Mouse (Mus musculus) midbrain, embryonic 14.5 days (tissue): ENCODE data around the gene Dscaml1. TPM values are rescaled to one million over a fixed set of nuclear protein-coding genes. Genes with fewer than 3 reads are reported as not detected.
A peak's percentile ranks its signal among the peaks of the same experiment; 100 is the strongest.

Experiments used
- ATAC-seq: fragments of 200-750 bp; cut with Nextera tagmentation; 2 replicates; pipeline ENCODE4 v1.8.0; 2017; ENCODE audit warnings: moderate number of reproducible peaks, moderate library complexity; ENCODE audit not compliant: low FRiP score, low TSS enrichment
- DNase-seq: peaks from one replicate; pipeline ENCODE4 v3.0.0-alpha.2; 2015
- H3K27ac ChIP-seq: fragments of 300-500 bp; sonication (generic); replicated peaks from 2 replicates; pipeline ENCODE4 v1.5.1; 2014; ENCODE audit warnings: mild to moderate bottlenecking, low read depth, low read length, moderate library complexity
- H3K27me3 ChIP-seq: fragments of 300-500 bp; sonication (generic); 2 replicates; pipeline ENCODE4 v1.6.1; 2014; ENCODE audit warnings: low read length, control low read depth, mixed read lengths; ENCODE audit not compliant: control insufficient read depth, insufficient read depth
- H3K36me3 ChIP-seq: fragments of 300-500 bp; sonication (generic); 2 replicates; pipeline ENCODE4 v1.6.1; 2014; ENCODE audit warnings: low read length, control low read depth; ENCODE audit not compliant: control insufficient read depth, insufficient read depth
- H3K4me1 ChIP-seq: fragments of 300-500 bp; sonication (generic); 2 replicates; pipeline ENCODE4 v1.6.1; 2014; ENCODE audit warnings: mild to moderate bottlenecking, antibody characterized with exemption, low read length, control low read depth; ENCODE audit not compliant: control insufficient read depth, insufficient read depth
- H3K4me2 ChIP-seq: fragments of 300-500 bp; sonication (generic); 2 replicates; pipeline ENCODE4 v1.6.1; 2014; ENCODE audit warnings: mild to moderate bottlenecking, low read length, moderate library complexity
- H3K4me3 ChIP-seq: fragments of 300-500 bp; sonication (generic); replicated peaks from 2 replicates; pipeline ENCODE4 v1.5.1; 2014; ENCODE audit warnings: low read depth, low read length
- H3K9ac ChIP-seq: fragments of 300-500 bp; sonication (generic); replicated peaks from 2 replicates; pipeline ENCODE4 v1.6.1; 2014; ENCODE audit warnings: mild to moderate bottlenecking, low read length, moderate library complexity
- H3K9me3 ChIP-seq: fragments of 300-500 bp; sonication (generic); 2 replicates; pipeline ENCODE4 v1.6.1; 2016; ENCODE audit warnings: low read length, control low read depth, mixed read lengths; ENCODE audit not compliant: control insufficient read depth
- WGBS: fragments of 180-500 bp; shearing (Covaris S2); extraction: QIAGEN DNeasy Blood & Tissue Kit; methylation state at CpG from one replicate; pipeline ENCODE4 v1.1.7; 2014; 5-methylcytosine and 5-hydroxymethylcytosine counted together
- polyA plus RNA-seq: library from polyadenylated mRNA; unstranded; fragments of >200 nt; fragmentation: Nextera tagmentation; extraction: Ambion mirVana; gene quantifications from 2 replicates; pipeline ENCODE4 v1.2.1, GENCODE M21; 2014

Gene Dscaml1
- polyA plus RNA-seq, 1 experiment from 2014 or later = 14.8 TPM

DNA sequence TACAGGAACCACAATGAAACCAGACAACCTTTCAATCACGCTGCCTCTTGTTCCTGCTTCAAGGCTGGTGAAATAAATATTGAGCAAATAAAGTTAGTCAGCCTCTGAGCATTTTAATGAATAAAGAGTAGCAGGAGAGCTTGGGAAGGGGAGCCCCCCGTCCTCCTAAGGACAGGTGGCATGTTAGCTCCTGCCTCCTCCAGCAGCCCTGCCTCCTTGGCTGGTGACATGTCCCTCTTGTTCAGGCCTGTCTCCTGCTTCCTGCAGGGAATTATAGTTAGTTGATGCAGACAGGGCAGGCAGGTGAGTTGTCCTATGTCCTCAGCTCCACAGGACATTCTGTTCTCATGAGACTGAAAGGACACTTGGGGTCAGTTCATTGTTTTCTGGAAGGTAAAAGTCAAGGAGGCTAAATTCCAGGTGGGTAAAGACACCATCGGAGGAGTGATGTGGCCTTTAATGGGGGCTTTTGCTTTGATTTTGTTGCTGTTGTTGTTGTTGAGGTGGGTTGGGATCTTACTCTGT lies 73.7 kb downstream of the Dscaml1 start:
- H3K4me1 ChIP-seq = peaks cover 25% of the 10 kb centered on the region
- no peak overlapping the region for H3K9ac ChIP-seq
- no peak for ATAC-seq
- 86% methylated on average over 3 of the region's 3 CpGs for WGBS
- DNase-seq = no peak
- no peaks in the 10 kb centered on the region for H3K27me3 ChIP-seq
- no peak overlapping the region for H3K27ac ChIP-seq
- no peaks in the 10 kb centered on the region for H3K9me3 ChIP-seq
- no peaks in the 10 kb centered on the region for H3K36me3 ChIP-seq
- H3K4me2 ChIP-seq = no peak overlapping the region
- H3K4me3 ChIP-seq = no peak overlapping the region

DNA sequence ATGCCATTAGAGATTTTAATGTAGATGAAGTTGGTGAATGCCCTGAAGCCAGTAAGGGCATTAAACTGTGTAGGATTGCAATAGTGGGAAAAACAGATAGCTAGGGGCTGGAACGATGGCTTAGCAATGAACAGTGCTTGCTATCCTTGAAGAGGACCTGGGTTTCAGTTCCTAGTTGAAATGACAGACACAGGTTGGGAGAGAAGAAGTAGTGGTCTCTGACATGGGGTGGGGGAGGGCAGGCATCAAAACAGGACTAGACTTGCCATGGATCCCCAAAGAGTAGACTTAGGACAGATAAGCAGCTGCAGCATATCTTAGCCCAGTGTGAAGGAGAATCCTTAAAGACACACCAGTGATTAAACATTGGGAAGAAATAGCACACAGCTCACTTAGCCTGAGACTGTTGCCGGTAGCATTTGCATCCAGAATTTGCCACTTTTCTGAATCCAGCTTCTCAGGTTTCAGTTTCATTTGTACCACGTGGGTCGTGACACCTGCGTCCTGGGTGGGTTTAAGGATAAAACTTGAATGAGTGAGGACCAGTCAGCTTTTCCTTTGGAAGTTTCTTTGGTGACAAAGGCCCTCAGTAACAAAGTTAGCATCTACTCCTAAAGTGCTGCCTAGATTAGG lies 75.0 kb downstream of the Dscaml1 start:
- ATAC-seq = no peak
- peaks cover 34% of the 10 kb centered on the region for H3K4me1 ChIP-seq
- H3K27ac ChIP-seq = no peak overlapping the region
- H3K36me3 ChIP-seq = no peaks in the 10 kb centered on the region
- no peaks in the 10 kb centered on the region for H3K9me3 ChIP-seq
- no peak overlapping the region for H3K9ac ChIP-seq
- WGBS = 56% methylated on average over 5 of the region's 5 CpGs
- H3K4me3 ChIP-seq = no peak overlapping the region
- DNase-seq = no peak
- no peaks in the 10 kb centered on the region for H3K27me3 ChIP-seq
- H3K4me2 ChIP-seq = no peak overlapping the region

DNA sequence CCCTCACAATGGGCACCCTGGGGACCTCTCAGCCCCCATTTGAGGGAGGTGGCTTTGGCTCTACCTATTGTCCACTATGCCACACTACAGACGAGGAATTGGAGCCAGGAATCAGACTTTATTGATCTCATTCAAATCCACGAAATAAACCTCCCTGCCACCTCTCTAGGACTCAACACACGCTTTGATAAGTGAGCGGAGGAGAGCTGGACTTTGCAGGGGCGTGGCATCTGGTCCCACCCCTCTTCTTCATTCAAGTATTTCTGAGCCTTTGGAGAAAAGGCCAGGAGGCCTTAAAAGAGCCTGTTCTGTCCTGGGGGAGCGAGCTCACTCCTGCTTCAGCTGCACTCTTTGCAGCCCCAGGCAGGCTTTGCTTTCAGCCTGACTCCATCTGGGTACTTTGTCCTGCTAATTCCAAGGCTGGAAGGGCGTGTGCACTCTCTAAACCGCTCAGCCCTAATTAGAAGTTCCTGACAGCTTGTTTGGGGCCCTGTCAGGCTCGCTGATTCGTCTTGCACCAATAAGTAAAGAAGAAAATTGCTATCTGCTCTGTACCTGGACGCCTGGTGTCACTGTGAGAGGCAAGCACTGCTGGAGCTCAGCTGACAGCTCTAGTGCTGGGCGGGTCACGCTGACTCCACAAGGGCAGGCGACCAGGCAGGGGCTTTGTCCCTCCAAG lies 75.7 kb downstream of the Dscaml1 start:
- peak; percentile 54 for DNase-seq
- 6% methylated on average over 14 of the region's 14 CpGs for WGBS
- Histone ChIP-seq H3K27ac (no peak overlapping the region), H3K4me1 (peaks cover 34% of the 10 kb centered on the region), H3K4me3 (no peak overlapping the region), H3K36me3 (no peaks in the 10 kb centered on the region), H3K4me2 (no peak overlapping the region), H3K9ac (no peak overlapping the region), H3K9me3 (no peaks in the 10 kb centered on the region), H3K27me3 (no peaks in the 10 kb centered on the region)
- no peak; the same call in 1 of the 2 replicates for ATAC-seq

DNA sequence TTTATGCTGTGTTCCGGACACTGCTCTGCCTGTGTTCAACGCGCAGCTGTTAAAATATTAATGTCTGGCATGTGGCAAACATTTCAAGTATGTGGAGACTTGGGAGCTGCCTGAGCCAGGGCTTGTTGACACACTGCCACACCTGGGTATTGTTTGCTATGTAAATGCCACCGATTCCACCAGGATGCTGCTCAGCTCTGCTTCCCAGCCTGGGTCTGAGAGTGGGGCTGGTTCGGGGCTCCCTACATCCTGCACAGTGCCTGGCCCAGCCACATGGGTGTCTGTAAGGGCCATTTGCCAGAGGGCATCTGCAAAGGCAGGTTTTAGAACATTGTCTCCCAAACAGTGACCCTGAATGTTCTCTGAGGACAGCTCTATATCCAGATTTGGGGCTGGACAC lies 78.5 kb downstream of the Dscaml1 start:
- Histone ChIP-seq H3K4me3 (no peak overlapping the region), H3K4me2 (no peak overlapping the region), H3K4me1 (peaks cover 46% of the 10 kb centered on the region), H3K9me3 (no peaks in the 10 kb centered on the region), H3K27ac (peak overlapping the region; percentile 49), H3K27me3 (no peaks in the 10 kb centered on the region), H3K36me3 (no peaks in the 10 kb centered on the region), H3K9ac (0 out of 2 replicates have a peak overlapping the region, but pooled peaks have one; percentile 10)
- ATAC-seq (no peak), DNase-seq (peak; percentile 41)
- WGBS = 48% methylated on average over 5 of the region's 5 CpGs

DNA sequence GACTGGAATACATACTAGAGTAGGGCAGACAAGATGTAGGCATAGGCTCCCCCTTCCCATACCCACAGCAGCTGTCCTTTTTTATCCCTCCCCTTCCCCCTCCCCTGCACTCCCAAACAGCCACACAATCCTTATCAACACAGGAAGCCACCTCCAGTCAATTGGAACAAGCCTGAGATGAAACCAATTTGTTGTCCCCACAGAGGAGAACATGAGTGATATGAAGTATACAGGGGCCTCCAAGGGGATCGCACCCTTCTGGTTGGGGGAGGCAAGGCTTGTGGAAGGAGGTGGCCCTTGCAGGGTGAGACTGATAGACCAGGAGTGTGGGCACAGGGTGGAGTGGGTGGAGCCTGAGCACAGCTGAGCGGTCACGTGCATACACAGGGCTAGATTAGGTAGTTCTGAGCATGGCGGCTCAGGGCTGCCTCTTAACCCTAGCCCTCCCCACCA lies 79.1 kb downstream of the Dscaml1 start:
- Histone ChIP-seq H3K9me3 (no peaks in the 10 kb centered on the region), H3K4me1 (peaks cover 51% of the 10 kb centered on the region), H3K27ac (0 out of 2 replicates have a peak overlapping the region, but pooled peaks have one; percentile 49), H3K27me3 (no peaks in the 10 kb centered on the region), H3K4me3 (no peak overlapping the region), H3K9ac (no peak overlapping the region), H3K4me2 (no peak overlapping the region), H3K36me3 (no peaks in the 10 kb centered on the region)
- ATAC-seq (peak; percentile 70; the same call in 1 of the 2 replicates), DNase-seq (no peak)
- 42% methylated on average over 4 of the region's 4 CpGs for WGBS

DNA sequence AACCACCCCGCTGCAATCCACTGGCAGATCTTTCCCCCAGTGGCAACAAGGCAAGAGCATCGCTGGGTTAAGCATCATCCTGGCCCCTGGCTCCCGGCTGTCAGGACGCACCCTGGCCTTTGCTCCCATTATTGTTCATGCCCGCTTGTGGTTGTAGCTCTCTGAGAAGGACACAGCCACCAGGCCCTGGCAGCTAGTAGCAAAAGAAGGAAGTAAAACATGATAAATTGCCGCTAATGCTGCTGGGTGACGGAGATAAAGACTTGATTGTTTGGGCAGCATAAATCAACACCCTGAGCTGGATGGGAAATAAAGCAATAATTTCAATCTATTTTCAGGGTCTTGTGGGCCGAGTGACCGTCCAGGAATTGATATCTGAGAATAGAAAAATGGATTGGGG lies 81.1 kb downstream of the Dscaml1 start:
- DNase-seq = no peak
- Histone ChIP-seq H3K4me1 (peaks cover 41% of the 10 kb centered on the region), H3K27me3 (no peaks in the 10 kb centered on the region), H3K4me3 (no peak overlapping the region), H3K9me3 (no peaks in the 10 kb centered on the region), H3K36me3 (no peaks in the 10 kb centered on the region), H3K27ac (0 out of 2 replicates have a peak overlapping the region, but pooled peaks have one; percentile 32), H3K9ac (no peak overlapping the region), H3K4me2 (no peak overlapping the region)
- ATAC-seq = no peak
- 58% methylated on average over 9 of the region's 9 CpGs for WGBS

DNA sequence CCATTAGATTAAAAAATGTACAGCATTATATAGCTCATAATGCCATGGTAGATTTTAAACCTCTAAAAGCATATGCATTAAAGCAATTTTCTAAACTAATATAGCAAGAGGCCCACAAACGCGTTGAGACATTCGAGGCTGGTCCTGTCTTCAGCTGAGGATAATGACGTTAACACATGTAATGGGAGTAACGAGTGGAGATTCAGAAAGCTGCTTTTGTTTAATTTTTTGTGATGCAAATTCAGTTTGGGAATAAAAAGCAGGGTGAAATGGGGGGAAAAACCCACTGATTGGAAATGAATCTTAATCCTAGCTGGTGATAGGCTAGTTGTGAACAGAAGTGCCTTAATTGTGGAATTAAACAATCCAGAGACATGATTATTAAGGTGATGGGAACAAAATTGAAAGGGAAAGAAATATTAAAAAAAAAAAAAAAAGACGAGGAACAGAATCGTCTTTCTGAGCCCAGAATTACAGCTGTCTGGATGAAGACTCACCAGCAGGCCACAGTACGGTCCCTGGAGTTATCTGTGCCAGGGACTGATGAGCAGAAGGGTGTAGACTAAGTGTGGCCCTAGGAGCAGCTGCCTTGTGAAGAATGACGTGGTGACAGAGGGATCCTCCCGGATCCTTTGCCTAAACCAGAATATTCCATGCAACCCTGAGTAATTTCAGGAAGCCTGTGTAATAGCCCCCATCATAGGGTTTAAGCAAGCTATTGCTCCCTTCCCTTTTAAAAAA lies 84.5 kb downstream of the Dscaml1 start:
- WGBS = 37% methylated on average over 10 of the region's 10 CpGs
- Histone ChIP-seq H3K9ac (no peak overlapping the region), H3K9me3 (no peaks in the 10 kb centered on the region), H3K4me2 (no peak overlapping the region), H3K4me1 (peaks cover 24% of the 10 kb centered on the region), H3K27ac (peak overlapping the region; percentile 52), H3K36me3 (no peaks in the 10 kb centered on the region), H3K27me3 (no peaks in the 10 kb centered on the region), H3K4me3 (no peak overlapping the region)
- DNase-seq (peak; percentile 47), ATAC-seq (no peak)

DNA sequence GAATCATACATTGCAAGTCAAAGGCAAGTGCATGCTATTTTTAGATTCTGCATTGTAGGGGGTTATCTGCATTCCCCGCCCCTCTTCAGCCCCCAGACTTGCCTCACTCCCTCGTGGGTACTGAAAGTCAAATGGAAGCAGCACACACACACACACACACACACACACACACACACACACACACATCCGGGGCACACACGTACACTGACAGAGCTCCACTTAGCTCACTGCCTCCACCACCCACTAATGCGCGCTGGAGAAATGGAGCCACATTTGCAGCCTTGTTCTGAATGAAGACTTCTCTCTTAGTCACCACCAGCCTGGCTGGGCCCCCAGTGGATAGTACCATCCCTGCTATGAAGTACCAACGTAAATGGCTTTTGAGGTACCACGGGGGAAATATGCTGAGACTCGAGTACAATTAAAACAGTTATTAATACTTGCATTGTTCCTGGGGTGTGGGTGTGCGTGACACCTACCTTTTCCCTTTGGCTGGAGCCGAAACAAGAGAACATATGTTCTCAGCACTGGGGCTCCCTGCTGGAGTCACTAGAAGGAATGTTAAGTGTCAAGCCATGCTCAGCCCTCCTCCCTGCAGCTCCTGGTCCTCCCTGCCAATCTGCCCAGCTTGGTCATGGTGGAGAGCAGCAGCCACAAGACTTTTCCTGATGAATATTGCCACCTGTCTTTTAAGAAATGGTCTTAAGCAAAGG lies 91.7 kb downstream of the Dscaml1 start:
- no peak for ATAC-seq
- no peak overlapping the region for H3K27ac ChIP-seq
- 78% methylated on average over 11 of the region's 11 CpGs for WGBS

More for the DNA sequence above, 91.7 kb downstream of the Dscaml1 start:
- Histone ChIP-seq H3K27me3 (no peaks in the 10 kb centered on the region), H3K9me3 (no peaks in the 10 kb centered on the region), H3K36me3 (no peaks in the 10 kb centered on the region), H3K9ac (no peak overlapping the region), H3K4me3 (no peak overlapping the region), H3K4me1 (no peaks in the 10 kb centered on the region), H3K4me2 (no peak overlapping the region)
- DNase-seq = no peak
